Comparison of ENCODE assay signal across 8 mouse cellular contexts in the genomic region with DNA sequence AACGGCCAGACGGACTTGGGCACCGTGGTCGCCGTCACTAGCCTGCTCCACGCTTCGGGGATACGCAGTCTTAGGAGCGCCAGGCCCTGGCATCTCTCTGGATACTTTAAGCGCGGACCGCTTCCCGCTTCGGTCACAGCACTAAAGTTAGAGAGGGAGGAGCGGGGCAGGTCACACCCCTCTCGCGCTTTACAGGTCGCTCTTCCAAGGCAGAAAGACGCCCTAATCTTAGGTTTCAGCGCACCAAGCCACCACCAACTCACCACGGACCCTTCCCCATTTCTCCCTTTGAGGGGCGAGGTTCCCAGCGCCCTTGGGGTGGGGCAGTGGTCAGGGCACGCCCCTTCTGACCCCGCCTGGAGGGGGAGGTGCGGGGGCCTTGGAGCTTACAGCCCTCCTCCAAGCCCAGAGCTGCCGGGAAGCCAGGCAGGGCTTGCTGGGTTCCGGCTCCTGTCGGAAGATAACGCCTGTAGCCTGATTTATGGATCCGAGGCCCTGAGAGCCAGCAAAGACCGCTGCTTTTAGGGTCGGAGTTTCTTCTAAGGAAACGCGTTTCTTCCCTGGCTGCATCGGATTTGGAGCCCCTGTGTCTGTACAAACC. TPM values are rescaled to one million over a fixed set of nuclear protein-coding genes. Genes with fewer than 3 reads are reported as not detected.
DNase-seq lines count a peak whose midpoint lies in the region; ATAC-seq and TF ChIP-seq lines count a peak whose summit lies in the region.

No protein-coding gene starts in this region.

- no peak overlapping the region for H3K9ac ChIP-seq in lung, embryonic 16.5 days (ENCODE audit: low read length)
- H3K9ac ChIP-seq in liver, embryonic 14.5 days (replicated peaks): no peak overlapping the region
- H3K9ac ChIP-seq in stomach, embryonic 16.5 days (ENCODE audit: low read length): no peak overlapping the region

- peak overlapping the region; percentile 44 for H3K4me3 ChIP-seq in lung, embryonic 16.5 days (ENCODE audit: low read length)
- H3K4me3 ChIP-seq in liver, embryonic 14.5 days (ENCODE audit: insufficient read depth in 1 of 2, low read depth in 2 of 2, low read length in 2 of 2): peak overlapping the region; percentile 31 to 36; a peak in 3 of 4 replicates
- peak overlapping the region; percentile 32 for H3K4me3 ChIP-seq in stomach, embryonic 16.5 days (replicated peaks; ENCODE audit: low read length)

- no peaks in the 10 kb centered on the region for H3K36me3 ChIP-seq in lung, embryonic 16.5 days (ENCODE audit: control insufficient read depth, insufficient read depth, low read length)
- H3K36me3 ChIP-seq in liver, embryonic 14.5 days (replicated peaks; ENCODE audit: control insufficient read depth, insufficient read depth, low read depth): no peaks in the 10 kb centered on the region
- no peaks in the 10 kb centered on the region for H3K36me3 ChIP-seq in stomach, embryonic 16.5 days (ENCODE audit: control insufficient read depth, insufficient read depth, low read length)

- no peak overlapping the region for H3K27ac ChIP-seq in lung, embryonic 16.5 days (ENCODE audit: low read length)
- no peak overlapping the region for H3K27ac ChIP-seq in liver, embryonic 14.5 days
- no peak overlapping the region for H3K27ac ChIP-seq in stomach, embryonic 16.5 days (ENCODE audit: low read length)

- H3K27me3 ChIP-seq in lung, embryonic 16.5 days (ENCODE audit: control insufficient read depth, insufficient read depth, low read depth, low read length): peaks cover 100% of the 10 kb centered on the region
- H3K27me3 ChIP-seq in liver, embryonic 14.5 days (ENCODE audit: control insufficient read depth, insufficient read depth, low read length): peaks cover 88% of the 10 kb centered on the region
- H3K27me3 ChIP-seq in stomach, embryonic 16.5 days (ENCODE audit: control insufficient read depth, insufficient read depth, low read length): peaks cover 96% of the 10 kb centered on the region

- no peak for TF ChIP-seq EP300 in liver, embryonic 14.5 days (IDR thresholded peaks at IDR 0.05; ENCODE audit: low read depth)

- peak overlapping the region; percentile 59 for H3K4me2 ChIP-seq in lung, embryonic 16.5 days (ENCODE audit: low read depth, low read length)
- H3K4me2 ChIP-seq in liver, embryonic 14.5 days (ENCODE audit: low read depth): peak overlapping the region; percentile 48
- peak overlapping the region; percentile 50 for H3K4me2 ChIP-seq in stomach, embryonic 16.5 days (ENCODE audit: low read depth, low read length)

- H3K9me3 ChIP-seq in lung, embryonic 16.5 days (ENCODE audit: control insufficient read depth, low read length): no peaks in the 10 kb centered on the region
- no peaks in the 10 kb centered on the region for H3K9me3 ChIP-seq in liver, embryonic 14.5 days (ENCODE audit: control insufficient read depth, low read length)
- no peaks in the 10 kb centered on the region for H3K9me3 ChIP-seq in stomach, embryonic 16.5 days (replicated peaks; ENCODE audit: control insufficient read depth, low read length)

- TF ChIP-seq CTCF in liver, embryonic 14.5 days (IDR thresholded peaks at IDR 0.05; ENCODE audit: low read depth): no peak

- DNase-seq in lung, postnatal 4 days: no peak
- DNase-seq in liver, embryonic 14.5 days (ENCODE audit: low read depth in 3 of 3, low spot score in 3 of 3): no peak
- no peak for DNase-seq in urinary bladder, postnatal 14 days (ENCODE audit: low spot score)
- DNase-seq in layer of hippocampus, postnatal 10 days (ENCODE audit: low spot score in 2 of 2): no peak
- no peak for DNase-seq in frontal cortex, postnatal 36 days (ENCODE audit: low spot score in 2 of 2)

- ATAC-seq in lung, embryonic 16.5 days (ENCODE audit: low read depth): no peak
- ATAC-seq in granulocyte monocyte progenitor cell, adult 5-6 weeks (replicated peaks; ENCODE audit: poor library complexity, severe bottlenecking): peak; percentile 47
- ATAC-seq in liver, embryonic 14.5 days (ENCODE audit: insufficient read depth): no peak
- ATAC-seq in stomach, embryonic 16.5 days (ENCODE audit: insufficient read depth, low FRiP score): no peak

- 2% methylated on average over 35 of the region's 36 CpGs for WGBS in lung, embryonic 16.5 days
- under 1% methylated on average over 34 of the region's 36 CpGs for WGBS in liver, embryonic 14.5 days (ENCODE audit: insufficient replicate concordance)
- WGBS in stomach, embryonic 16.5 days: 1% methylated on average over 36 of the region's 36 CpGs

- peaks cover 32% of the 10 kb centered on the region for H3K4me1 ChIP-seq in lung, embryonic 16.5 days (replicated peaks; ENCODE audit: control insufficient read depth, insufficient read depth, low read length)
- H3K4me1 ChIP-seq in liver, embryonic 14.5 days (replicated peaks; ENCODE audit: control insufficient read depth in 2 of 2, insufficient read depth in 2 of 2, low read length in 1 of 2): no peaks in the 10 kb centered on the region
- peaks cover 24% of the 10 kb centered on the region for H3K4me1 ChIP-seq in stomach, embryonic 16.5 days (ENCODE audit: control insufficient read depth, insufficient read depth, low read length)

RNA-seq across cellular contexts. Expression of a gene that starts 3.8 kb away (rescaled TPM):
- not detected in 2 replicates for polyA plus RNA-seq in lung, embryonic 16.5 days (2015; fragmentation: Nextera tagmentation; extraction: Ambion mirVana)
- 1.2 TPM in 1 of 2 replicates, not detected in the other for total RNA-seq in granulocyte monocyte progenitor cell, adult 5-6 weeks (2014; fragmentation: Nextera tagmentation)
- total RNA-seq in granulocyte monocyte progenitor cell, adult 5-6 weeks (2017): 0.47 and 2.7 TPM in 2 replicates
- polyA plus RNA-seq in liver, embryonic 14.5 days (2012; rRNA removed): 0.55 and 0.73 TPM in 2 replicates
- 0.58 and 0.63 TPM in 2 replicates for polyA plus RNA-seq in liver, embryonic 14.5 days (2014; fragmentation: Nextera tagmentation; extraction: Ambion mirVana)
- not detected in 2 replicates for polyA plus RNA-seq in stomach, embryonic 16.5 days (2015; fragmentation: Nextera tagmentation; extraction: Ambion mirVana)
- total RNA-seq in layer of hippocampus, postnatal 10 days (2021): under 1 TPM; 0.55 to 0.67 TPM
